ENCODE assay signal across 10 mouse cellular contexts in the genomic region with DNA sequence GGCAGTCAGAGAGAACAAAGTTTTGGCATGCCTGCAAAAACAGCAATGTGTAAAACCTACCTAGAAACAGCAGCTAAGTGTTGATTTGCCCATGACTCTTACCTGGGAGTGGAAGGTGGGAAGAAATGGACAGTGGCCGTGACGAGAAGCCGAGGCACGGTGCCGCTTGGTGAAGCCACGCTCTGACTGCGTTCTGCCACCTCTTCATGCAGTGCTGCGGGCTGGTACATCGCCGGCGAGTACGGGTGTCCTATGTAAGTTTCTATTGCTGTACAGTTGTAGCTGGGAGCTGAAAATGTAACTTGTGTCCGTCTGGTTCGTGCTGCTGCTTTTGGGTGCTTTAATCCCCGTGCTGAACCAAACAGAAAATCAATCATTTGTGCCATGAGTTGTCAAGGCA.
DNase-seq lines count a peak whose midpoint lies in the region; ATAC-seq and TF ChIP-seq lines count a peak whose summit lies in the region.
"Had no signal": no experiment of that assay in that cellular context is flagged by ENCODE, and none has a peak within 500 bp of the region (broad histone marks: within the 10 kb centered on the region; RNA-seq: fewer than 3 reads in every experiment).

No protein-coding gene starts in this region.

- 85% methylated on average over 15 of the region's 15 CpGs for WGBS in forebrain, embryonic 15.5 days
- WGBS in forebrain, embryonic 12.5 days, result 87% methylated on average over 15 of the region's 15 CpGs
- 70% methylated on average over 15 of the region's 15 CpGs for WGBS in hindbrain, embryonic 14.5 days
- WGBS in midbrain, postnatal 0 days, result 62% methylated on average over 15 of the region's 15 CpGs
- 82% methylated on average over 15 of the region's 15 CpGs for WGBS in heart, embryonic 10.5 days

- H3K9me3 ChIP-seq in forebrain, embryonic 15.5 days, result no peaks in the 10 kb centered on the region
- H3K9me3 ChIP-seq in forebrain, embryonic 12.5 days, result no peaks in the 10 kb centered on the region
- no peaks in the 10 kb centered on the region for H3K9me3 ChIP-seq in hindbrain, embryonic 14.5 days (ENCODE audit: control insufficient read depth, low read length)
- H3K9me3 ChIP-seq in midbrain, postnatal 0 days (ENCODE audit: low read length), result no peaks in the 10 kb centered on the region
- no peaks in the 10 kb centered on the region for H3K9me3 ChIP-seq in heart, embryonic 10.5 days

- peak; percentile 24 for DNase-seq in brain, embryonic 14.5 days (ENCODE audit: low read depth)
- no peak for DNase-seq in hindbrain, embryonic 14.5 days (ENCODE audit: low spot score)
- no peak for DNase-seq in midbrain, postnatal 0 days (ENCODE audit: low spot score)
- DNase-seq in heart, embryonic 10.5 days (ENCODE audit: low spot score), result no peak
- no peak for DNase-seq in gastrocnemius, postnatal 25 days
- DNase-seq: gastrocnemius, postnatal 36 days had no signal

- 0 out of 2 replicates have a peak overlapping the region, but pooled peaks have one; percentile 42 for H3K27ac ChIP-seq in forebrain, embryonic 15.5 days (replicated peaks)
- no peak overlapping the region for H3K27ac ChIP-seq in forebrain, embryonic 12.5 days
- H3K27ac ChIP-seq in hindbrain, embryonic 14.5 days, result peak overlapping the region; percentile 70; the same call in 1 of the 2 replicates
- peak overlapping the region; percentile 76 for H3K27ac ChIP-seq in midbrain, postnatal 0 days (ENCODE audit: low read depth, low read length)
- no peak overlapping the region for H3K27ac ChIP-seq in heart, embryonic 10.5 days

- no peak overlapping the region for H3K9ac ChIP-seq in forebrain, embryonic 15.5 days (replicated peaks)
- no peak overlapping the region for H3K9ac ChIP-seq in forebrain, embryonic 12.5 days
- peak overlapping the region; percentile 41; the same call in 1 of the 2 replicates for H3K9ac ChIP-seq in hindbrain, embryonic 14.5 days
- H3K9ac ChIP-seq in midbrain, postnatal 0 days (replicated peaks; ENCODE audit: low read length, poor library complexity, severe bottlenecking), result peak overlapping the region; percentile 56; the same call in 1 of the 2 replicates

- no peaks in the 10 kb centered on the region for H3K27me3 ChIP-seq in forebrain, embryonic 15.5 days
- no peaks in the 10 kb centered on the region for H3K27me3 ChIP-seq in forebrain, embryonic 12.5 days
- H3K27me3 ChIP-seq in hindbrain, embryonic 14.5 days (ENCODE audit: control insufficient read depth, insufficient read depth, low read length), result no peaks in the 10 kb centered on the region
- H3K27me3 ChIP-seq in midbrain, postnatal 0 days (ENCODE audit: insufficient read depth, low read length), result no peaks in the 10 kb centered on the region
- no peaks in the 10 kb centered on the region for H3K27me3 ChIP-seq in heart, embryonic 10.5 days (ENCODE audit: insufficient read depth, poor library complexity, severe bottlenecking)

- no peak for TF ChIP-seq CTCF in brain, embryonic 14.5 days (IDR thresholded peaks at IDR 0.05; ENCODE audit: borderline replicate concordance, extremely low read depth, insufficient read depth, insufficient read length)
- TF ChIP-seq CTCF in midbrain, postnatal 0 days (IDR thresholded peaks at IDR 0.05), result no peak

- H3K4me2 ChIP-seq in forebrain, embryonic 15.5 days (replicated peaks), result no peak overlapping the region
- no peak overlapping the region for H3K4me2 ChIP-seq in forebrain, embryonic 12.5 days
- peak overlapping the region; percentile 48 for H3K4me2 ChIP-seq in hindbrain, embryonic 14.5 days (replicated peaks)
- peak overlapping the region; percentile 49 for H3K4me2 ChIP-seq in midbrain, postnatal 0 days (ENCODE audit: low read depth, low read length, poor library complexity, severe bottlenecking)

- H3K4me3 ChIP-seq in forebrain, embryonic 15.5 days, result no peak overlapping the region
- no peak overlapping the region for H3K4me3 ChIP-seq in forebrain, embryonic 12.5 days (replicated peaks)
- peak overlapping the region; percentile 22; the same call in 1 of the 2 replicates for H3K4me3 ChIP-seq in hindbrain, embryonic 14.5 days (replicated peaks; ENCODE audit: low read length)
- H3K4me3 ChIP-seq in midbrain, postnatal 0 days (ENCODE audit: low read depth, low read length), result peak overlapping the region; percentile 34
- no peak overlapping the region for H3K4me3 ChIP-seq in heart, embryonic 10.5 days

- peaks cover 20% of the 10 kb centered on the region for H3K4me1 ChIP-seq in forebrain, embryonic 15.5 days
- peaks cover 13% of the 10 kb centered on the region for H3K4me1 ChIP-seq in forebrain, embryonic 12.5 days
- H3K4me1 ChIP-seq in hindbrain, embryonic 14.5 days (replicated peaks; ENCODE audit: control insufficient read depth, insufficient read depth, low read length), result peaks cover 17% of the 10 kb centered on the region; the same call in 1 of the 2 replicates
- peaks cover 3% of the 10 kb centered on the region; the same call in 1 of the 2 replicates for H3K4me1 ChIP-seq in midbrain, postnatal 0 days (ENCODE audit: insufficient read depth, low read length)
- H3K4me1 ChIP-seq in heart, embryonic 10.5 days, result peaks cover 9% of the 10 kb centered on the region; the same call in 1 of the 2 replicates

- no peak for TF ChIP-seq POLR2A in brain, embryonic 14.5 days (IDR thresholded peaks at IDR 0.05; ENCODE audit: borderline replicate concordance, extremely low read depth, insufficient read depth, insufficient read length, poor library complexity, severe bottlenecking)

- ATAC-seq in forebrain, embryonic 15.5 days (replicated peaks), result 0 out of 2 replicates have a peak, but pooled peaks have one; percentile 33
- ATAC-seq in forebrain, embryonic 12.5 days (ENCODE audit: low FRiP score), result no peak
- peak; percentile 32; the same call in 1 of the 2 replicates for ATAC-seq in hindbrain, embryonic 14.5 days (ENCODE audit: low FRiP score)
- ATAC-seq in midbrain, postnatal 0 days (ENCODE audit: low FRiP score), result peak; percentile 38; the same call in 1 of the 2 replicates
- no peak for ATAC-seq in erythroid progenitor cell, adult 5-6 weeks (replicated peaks; ENCODE audit: low FRiP score, poor library complexity, severe bottlenecking)
- ATAC-seq: intestine, embryonic 16.5 days had no signal

- no peaks in the 10 kb centered on the region for H3K36me3 ChIP-seq in forebrain, embryonic 15.5 days
- no peaks in the 10 kb centered on the region for H3K36me3 ChIP-seq in forebrain, embryonic 12.5 days (replicated peaks)
- H3K36me3 ChIP-seq in hindbrain, embryonic 14.5 days (replicated peaks; ENCODE audit: control insufficient read depth, insufficient read depth), result no peaks in the 10 kb centered on the region
- no peaks in the 10 kb centered on the region for H3K36me3 ChIP-seq in midbrain, postnatal 0 days (ENCODE audit: insufficient read depth, low read length)
- no peaks in the 10 kb centered on the region for H3K36me3 ChIP-seq in heart, embryonic 10.5 days

Comparison
In these comparisons a context has a peak if more than half of its experiments do, and no peak if none do; other contexts are left out.
1. ATAC-seq: peak in forebrain, embryonic 15.5 days (single experiment), hindbrain, embryonic 14.5 days (single experiment) and midbrain, postnatal 0 days (single experiment); none in forebrain, embryonic 12.5 days (single experiment) and erythroid progenitor cell, adult 5-6 weeks (single experiment).
2. H3K27ac ChIP-seq: peak in forebrain, embryonic 15.5 days (single experiment), hindbrain, embryonic 14.5 days (single experiment) and midbrain, postnatal 0 days (single experiment); none in forebrain, embryonic 12.5 days (single experiment) and heart, embryonic 10.5 days (single experiment).
3. H3K4me2 ChIP-seq: peak in hindbrain, embryonic 14.5 days (single experiment) and midbrain, postnatal 0 days (single experiment); none in forebrain, embryonic 15.5 days (single experiment) and forebrain, embryonic 12.5 days (single experiment).
4. H3K4me3 ChIP-seq: peak in hindbrain, embryonic 14.5 days (single experiment) and midbrain, postnatal 0 days (single experiment); none in forebrain, embryonic 15.5 days (single experiment), forebrain, embryonic 12.5 days (single experiment) and heart, embryonic 10.5 days (single experiment).
5. H3K9ac ChIP-seq: peak in hindbrain, embryonic 14.5 days (single experiment) and midbrain, postnatal 0 days (single experiment); none in forebrain, embryonic 15.5 days (single experiment) and forebrain, embryonic 12.5 days (single experiment).